Mouse (Mus musculus): Measurements from ENCODE around the gene Tcerg1l.

DNA sequence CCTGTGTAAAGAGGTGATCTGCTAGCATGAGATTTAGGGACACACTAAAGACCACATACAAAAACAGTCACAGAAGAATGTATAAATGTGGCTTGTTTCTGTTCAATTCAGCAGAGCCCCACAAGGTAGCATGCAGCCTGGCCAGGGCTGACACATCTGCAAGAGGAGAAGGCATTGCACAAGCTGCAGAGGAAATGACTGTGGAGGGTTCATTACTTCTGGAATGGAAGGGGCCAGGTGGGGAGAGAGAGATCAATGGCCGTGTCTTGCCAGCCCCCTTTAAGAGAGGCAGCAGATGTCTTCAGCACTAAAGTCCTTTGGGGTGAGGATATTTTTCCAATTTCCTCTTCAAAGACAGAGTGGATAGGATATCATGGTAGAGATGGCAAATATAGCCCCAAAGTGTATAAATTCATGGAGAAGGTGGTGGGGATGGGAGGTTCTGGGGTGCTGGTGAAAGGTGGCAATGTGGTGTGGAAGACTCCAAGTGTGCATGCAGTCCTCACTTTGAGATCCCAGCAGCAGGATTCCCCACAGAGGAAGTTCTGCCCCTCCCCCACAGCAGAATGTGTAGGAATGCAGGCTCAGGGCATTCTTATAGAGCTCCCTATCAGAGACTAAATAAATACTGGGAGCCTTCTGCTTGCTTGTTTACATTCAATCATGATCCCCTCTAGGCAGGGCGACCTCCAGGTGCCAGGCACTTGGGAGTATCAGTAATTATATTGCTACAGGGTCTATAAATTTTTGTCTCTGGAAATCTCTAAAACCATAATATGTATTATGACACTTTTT, 40.7 kb downstream of the Tcerg1l start:
- TF ChIP-seq POLR2A (IDR thresholded peaks at IDR 0.05; ENCODE audit: low read depth, low read length) (no peak), CHD2 (IDR thresholded peaks at IDR 0.05; ENCODE audit: low read length) (no peak), EP300 (IDR thresholded peaks at IDR 0.05; ENCODE audit: low read length) (no peak), JUND (conservative IDR thresholded peaks at IDR 0.05; ENCODE audit: low read depth, low read length) (no peak), NRF1 (IDR thresholded peaks at IDR 0.05; ENCODE audit: low read depth, low read length) (no peak), CTCF (conservative IDR thresholded peaks at IDR 0.05 in 1 of 2, IDR thresholded peaks at IDR 0.05 in 1 of 2; ENCODE audit: low read depth in 2 of 2, low read length in 2 of 2) (no peak)

All from CH12.LX (cell line).